Mouse (Mus musculus) cerebellum, postnatal 25 days (tissue): ENCODE results near the gene Tmem88b.
A peak's percentile ranks its signal among the peaks of the same experiment; 100 is the strongest.

ENCODE experiments used
- DNase-seq, 2 experiments: peaks; one replicate each; pipeline ENCODE4 v3.0.0; 2021; ENCODE audit warnings: mixed read lengths in 2 of 2

The Tmem88b gene

DNA sequence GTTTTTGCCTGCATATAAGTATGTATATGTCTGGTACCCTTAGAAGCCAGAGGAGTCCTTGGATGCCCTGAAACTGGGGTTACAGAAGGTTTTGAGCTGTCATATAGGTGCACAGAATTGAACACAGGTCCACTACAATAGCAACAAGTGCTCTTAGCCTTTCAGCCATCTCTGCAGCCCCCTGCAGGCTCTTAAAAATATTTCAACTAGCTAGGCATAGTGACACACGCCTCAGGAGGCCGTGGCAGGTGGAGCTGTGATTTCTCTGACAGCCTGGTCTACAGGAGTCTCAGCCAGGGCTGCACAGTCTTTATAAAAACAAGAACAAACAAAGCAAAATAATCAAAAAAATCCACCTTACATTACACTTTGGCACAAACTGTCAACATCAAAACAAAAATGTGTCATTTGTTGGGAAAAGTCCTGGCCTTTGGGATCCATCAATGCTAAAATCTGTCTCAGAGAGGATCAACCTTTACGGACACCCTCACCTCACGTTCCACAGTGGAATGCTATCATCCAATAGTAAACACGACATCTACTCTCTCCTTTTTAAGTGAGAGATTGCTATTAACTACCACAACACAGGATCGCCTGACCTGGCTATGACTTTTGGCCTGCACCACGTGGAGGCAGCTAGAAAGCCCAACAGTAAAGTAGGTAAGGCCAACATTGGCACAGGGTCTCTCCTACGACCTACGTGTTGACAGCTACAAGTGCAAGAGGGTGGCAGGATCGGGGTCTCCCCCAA, 25.6 kb downstream of the Tmem88b start:
- DNase-seq, result peak in 1 of 2 experiments; percentile 59

DNA sequence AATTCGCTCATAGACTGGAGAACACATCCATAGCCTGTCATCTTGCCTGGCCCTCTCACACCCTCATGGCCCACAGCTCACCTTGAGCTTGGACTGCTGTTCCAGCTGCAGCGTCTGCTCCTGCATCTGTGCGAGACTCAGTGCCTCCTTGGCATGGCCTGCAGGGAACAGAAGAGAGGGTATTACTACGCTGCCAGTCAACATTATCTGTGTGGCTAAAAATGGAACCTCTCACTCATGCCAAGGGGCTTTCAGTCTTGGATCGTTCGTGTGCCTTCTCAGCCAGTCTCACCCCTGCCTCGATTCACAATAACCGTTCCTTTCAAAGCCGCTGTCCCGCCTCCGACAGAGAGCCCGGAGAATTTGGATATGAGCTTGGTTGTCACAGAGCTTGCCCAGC, 28.7 kb downstream of the Tmem88b start:
- DNase-seq, result no peak

DNA sequence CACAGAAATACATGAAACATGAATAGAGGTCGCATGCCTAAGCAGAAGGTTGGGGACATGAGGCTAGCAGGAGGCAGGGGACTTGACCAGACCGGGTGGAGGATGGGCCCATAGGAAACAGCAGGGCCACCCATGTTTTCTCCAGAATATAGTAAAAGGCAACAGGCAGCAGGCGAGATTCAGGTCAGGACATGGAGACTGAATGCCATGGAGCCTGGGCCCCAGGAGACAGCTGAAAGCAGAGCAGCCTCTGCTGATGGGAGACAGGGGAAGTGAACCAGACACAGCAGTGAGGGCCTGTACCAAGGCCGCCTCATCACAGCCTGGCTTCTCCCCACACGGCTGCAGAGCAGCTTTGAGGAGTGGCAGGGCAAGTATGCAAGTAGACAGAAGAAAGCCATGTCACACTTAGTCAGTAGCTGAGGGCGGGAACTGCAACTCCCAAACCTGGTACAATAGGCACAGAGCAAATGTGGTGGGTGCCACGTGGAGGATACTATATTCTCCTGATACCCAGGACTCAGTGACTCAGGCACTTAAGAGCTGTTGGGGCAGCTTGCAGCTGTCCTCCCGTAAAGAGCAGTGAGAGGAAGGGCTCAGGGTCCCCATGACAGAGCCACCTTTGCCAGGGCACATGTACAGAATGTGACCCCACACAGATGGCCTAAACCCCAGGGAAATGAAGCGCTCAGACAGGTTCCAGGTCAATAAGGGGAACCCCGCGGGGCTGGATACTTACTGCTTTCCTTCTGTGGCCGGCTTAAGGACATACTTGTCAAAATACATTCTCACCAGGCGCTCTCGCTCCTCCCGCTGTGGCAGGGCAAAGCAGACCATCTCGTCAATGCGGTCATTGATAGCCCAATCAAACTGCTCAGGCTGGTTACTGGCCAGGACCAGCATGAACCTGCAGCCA, 38.8 kb downstream of the Tmem88b start:
- DNase-seq, result peak; percentile 71 to 72

DNA sequence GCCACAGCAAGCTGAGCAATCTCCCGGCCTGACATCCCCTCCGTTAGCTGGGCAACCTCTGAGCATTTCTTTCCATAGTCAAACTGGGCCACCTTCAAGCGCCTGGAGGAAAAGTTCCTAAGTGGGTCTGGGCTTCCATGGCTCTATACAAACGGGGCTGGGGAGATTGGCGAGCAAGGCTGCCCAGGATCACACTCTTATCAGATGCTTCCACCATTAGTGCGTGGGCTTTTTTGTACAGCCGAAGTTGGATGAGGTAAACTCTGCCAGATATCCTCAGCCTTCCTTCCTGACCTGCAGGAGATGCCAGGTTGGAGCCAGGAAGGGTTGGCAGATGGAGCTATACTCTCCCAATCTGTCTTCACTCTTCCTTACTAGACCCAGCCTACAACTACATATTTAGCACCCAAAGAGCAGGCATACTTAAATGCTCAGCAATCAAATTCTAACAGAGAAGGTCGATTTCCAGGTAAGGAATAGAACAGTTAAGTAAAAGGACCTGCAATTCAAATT, 39.6 kb downstream of the Tmem88b start:
- DNase-seq, result peak; percentile 77 to 84

DNA sequence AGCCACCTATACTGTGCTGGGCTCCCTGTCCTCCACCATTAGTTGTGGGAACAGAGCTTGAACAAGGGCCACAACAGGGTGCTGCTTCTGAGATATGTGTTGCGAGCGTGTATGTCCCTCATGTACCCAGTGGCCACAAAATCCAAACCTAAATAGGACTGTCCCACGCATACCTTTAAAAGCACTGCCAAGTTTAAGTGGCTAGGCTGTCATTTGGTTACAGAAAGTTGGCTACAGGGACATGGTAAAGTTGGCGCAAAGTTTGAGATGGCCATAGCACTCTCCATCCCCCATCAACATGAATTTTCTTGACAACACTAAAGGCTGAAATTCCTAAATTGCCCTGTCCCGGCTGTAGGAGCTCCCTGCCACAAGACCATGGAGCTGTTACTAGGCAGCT, 40.5 kb downstream of the Tmem88b start:
- DNase-seq, result no peak

DNA sequence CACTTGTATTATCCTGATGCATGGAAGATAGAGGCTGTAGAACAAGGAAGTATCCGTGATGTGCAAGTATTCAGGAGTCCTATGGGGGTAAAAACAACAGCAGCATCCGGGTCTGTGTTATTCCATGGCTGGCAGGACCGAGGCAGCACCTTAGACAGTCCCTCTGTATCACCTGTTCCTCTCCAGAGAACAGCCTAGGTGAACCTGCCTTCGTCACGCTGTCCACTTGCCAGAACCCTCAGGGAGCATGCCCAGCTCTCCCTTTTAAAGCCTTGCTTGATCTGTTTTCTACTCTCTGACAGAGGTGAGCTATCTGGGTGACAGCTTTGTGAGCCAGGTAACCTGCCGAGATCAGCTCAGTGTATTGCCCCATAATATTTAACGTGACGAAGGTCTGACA, 41.2 kb downstream of the Tmem88b start:
- DNase-seq, result peak; percentile 70 to 78

DNA sequence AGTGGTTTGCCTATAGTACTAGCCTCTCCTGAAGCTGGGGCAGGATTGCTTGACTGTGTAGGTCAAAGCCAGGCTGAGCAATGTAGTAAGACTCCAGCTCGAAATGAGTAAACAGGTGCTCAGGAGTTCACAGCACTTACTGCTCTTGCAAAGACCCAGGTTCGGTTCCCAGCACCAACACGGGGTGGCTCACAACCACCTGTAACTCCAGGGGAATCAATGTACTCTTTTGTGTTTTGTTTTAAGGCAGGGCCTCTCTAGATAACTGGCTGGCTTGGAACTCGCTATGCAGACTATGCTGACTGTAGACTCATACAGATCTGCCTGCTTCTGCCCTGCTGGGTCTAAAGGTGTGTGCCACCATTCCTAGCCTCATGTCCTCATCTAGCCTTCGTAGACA, 43.0 kb downstream of the Tmem88b start:
- DNase-seq, result no peak

DNA sequence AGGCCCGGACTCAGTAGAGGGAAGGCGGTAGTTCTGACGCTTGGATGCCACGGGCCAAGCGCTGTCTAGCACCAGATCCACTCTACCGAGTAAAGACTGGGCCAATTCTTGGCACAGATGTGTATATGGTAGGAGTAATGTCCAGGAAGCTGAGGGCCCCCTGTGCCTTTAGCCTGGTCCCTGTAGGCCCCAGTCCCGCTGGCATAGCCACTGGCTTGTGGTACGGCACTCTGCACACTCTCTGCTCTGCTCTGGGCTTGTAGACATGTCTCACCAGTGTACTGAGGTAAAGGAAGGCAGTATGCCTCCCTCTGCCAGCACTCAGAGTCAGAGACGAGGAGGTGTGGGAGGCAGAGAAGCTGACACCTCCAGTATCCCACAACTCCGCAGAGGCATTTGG, 45.0 kb downstream of the Tmem88b start:
- peak in 1 of 2 experiments; percentile 41 for DNase-seq

DNA sequence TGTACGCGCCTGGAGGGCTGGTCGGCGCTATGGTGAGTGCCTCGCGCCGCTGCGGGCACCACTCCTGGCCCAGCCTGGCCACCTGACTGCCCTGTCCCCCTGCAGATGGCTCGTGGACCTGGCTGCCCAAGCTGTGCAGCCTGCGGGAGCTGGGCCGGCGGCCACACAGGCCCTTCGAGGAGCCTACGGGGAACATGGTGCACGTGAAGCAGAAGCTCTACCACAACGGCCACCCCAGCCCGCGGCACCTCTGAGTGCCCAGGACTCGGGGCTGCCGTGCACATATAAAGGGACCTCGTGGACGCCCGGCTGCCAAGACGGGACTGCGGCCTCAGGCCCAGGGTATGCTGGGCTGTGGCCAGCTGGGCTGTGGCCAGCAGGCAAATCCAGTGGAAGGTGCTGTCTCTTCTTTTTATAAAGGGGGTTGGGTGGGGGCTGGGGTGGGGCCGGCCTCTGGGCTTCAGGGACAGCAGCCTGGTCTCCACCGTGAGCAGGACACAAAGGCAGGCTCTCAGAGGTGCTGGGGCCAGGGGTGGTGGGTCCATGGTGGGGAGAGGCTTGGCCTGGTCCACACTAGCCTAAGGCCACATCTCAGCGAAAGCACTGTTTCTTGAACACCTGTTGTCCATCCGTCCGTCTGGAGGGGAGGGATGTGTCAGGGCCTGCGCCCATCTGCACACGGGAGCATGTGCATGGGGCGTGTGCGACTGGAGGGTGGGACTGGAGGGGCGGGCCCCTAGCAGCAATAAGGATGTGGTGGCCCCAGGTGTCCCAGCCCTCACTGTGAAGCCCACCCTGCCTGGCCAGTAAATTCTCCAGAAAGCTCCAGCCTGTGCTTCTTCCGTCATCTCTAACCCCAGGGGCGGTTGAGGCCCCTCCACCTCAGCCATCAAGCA, 45.7 kb downstream of the Tmem88b start:
- peak; percentile 87 to 88 for DNase-seq

DNA sequence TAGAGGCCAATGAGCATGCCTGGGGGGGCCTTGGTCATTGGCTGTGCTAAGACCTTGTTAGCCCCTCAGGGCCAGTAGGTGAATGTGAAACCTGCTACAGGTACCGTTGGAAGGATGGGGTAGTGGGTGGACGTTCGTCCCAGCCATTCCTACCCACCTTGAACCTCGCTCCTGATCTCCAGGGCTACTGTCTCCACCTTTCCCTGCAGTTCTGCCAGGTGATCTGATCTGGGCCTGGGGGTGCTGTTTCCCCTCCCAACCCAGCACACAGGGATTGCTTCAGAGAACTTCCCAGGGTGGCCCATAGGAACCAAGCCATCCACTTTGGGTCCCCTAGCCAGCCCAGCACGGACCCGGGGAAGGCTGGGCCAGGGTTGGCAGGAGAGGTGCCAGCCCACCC, 46.5 kb downstream of the Tmem88b start:
- no peak for DNase-seq

DNA sequence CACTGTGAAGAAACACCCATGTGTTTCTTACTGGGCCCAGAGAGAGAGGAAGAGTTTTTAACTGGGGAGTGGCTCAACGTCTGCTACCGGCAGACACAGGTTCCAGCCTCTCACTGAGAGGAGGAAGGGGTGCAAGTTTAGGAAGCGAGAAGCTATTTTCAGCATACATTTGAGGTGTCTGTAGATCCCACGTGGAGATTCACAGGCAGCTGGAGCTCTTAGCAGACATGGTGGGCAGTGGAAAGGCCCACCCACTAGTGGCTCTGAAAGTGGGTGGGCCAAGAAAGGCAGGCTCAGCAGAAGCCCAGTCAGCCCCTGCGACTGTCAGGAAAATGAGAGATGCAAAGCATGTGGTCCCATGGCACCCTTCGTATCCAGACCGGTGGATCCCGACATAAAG, 47.4 kb downstream of the Tmem88b start:
- DNase-seq, result no peak

DNA sequence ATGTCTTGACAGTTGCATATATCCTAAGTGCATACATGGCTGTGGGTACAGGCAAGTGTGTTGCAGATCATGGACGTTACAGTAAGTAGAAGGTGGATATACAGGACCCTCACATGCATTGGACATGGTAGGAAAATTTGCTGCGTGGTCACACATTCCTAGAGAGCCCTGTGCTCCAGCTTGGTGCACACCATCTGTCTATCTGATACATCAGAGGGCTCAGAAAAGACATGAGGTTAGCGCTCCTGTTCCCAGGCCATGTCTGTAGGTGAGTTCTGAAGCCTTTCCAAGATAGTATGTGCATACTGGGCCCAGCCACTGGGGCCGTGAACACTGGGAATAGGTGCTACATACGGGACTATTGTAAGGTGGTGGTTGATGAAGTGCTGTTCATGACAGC, 49.3 kb downstream of the Tmem88b start:
- peak; percentile 40 to 48 for DNase-seq

DNA sequence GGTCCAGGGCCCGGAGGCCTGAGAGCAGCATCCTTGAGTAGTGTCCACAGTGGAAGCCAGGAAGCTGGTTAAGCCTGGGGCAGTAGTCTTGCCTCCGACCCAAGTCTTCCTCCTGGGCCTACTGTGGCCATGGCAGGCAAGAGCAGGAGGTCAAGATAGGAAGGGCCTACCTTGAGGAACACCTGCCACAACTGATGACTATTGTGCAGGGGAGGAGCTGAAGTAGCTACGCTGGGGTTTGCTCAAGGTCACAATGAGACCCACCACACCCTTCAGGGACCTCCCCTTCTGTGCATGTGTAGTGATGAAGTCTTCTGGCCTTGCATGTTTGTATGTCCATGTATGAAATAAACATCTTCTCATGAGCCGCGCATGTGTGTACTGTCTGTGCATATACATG, 49.9 kb downstream of the Tmem88b start:
- peak in 1 of 2 experiments; percentile 41 for DNase-seq

DNA sequence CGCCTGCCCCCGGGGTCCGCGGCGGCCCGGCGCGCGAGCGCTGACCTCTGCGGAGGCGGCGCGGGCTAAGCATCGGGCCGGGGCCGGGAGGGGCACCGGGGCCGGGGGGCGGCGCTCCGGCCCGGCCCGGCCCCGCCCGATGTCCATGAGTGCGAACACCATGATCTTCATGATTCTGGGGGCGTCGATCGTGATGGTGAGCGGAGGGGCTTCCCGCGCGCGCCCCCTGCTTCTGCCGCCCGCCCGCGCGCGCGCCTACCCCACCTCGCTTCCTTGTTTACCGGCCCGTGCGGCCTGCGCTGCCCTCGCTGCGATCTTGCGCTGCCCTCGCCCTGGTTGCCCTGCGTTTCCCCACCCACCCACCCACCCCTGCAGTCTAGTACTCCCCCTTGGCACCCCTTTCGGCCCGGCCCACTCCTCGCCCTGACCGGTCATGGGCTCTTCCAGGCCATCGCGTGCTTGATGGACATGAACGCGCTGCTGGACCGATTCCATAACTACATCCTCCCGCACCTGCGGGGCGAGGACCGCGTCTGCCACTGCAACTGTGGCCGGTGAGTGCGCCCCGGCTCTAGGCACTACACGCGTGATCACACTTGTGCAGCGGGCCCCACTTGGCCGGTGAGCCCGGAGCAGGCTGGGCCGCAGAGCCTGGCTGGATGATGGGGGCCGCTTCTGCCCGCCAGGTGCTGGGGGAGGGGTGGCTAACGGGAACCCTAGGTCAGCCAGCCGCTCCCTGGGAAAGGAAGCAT, 50.5 kb downstream of the Tmem88b start:
- peak; percentile 86 to 89 for DNase-seq

DNA sequence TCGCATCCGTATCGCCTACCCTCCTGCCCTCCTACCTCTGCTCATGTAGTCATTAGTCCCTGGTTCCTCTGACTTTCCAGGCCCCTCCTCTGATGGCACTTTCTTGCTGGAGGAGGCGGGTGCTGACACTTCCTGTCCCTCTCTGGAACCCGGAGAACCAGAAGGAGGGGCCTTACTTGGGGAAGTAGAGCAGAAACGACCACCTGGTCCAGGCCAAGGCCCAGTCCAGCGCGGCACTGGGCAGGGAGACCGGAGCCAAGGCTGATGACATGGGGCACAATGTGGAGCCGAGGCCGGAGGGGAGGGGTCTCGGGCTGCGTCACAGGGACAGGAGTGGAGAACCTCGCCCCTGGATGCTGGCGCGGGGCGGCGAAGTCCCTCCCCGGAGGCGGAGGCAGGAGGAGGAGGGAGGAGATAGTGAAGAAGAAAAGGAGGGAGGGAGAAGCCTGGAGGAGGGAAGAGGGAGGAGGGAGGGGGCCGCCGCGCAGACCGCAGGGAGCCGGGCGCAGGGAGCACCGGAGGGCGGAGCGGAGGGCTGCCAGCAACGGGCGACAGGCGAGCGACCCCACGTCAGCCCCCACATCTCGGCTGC, 51.2 kb downstream of the Tmem88b start, which contains the start of gene Tmem240:
Gene Tmem240 (plus strand): TSS at position 451 of the 592 bp plus-strand sequence.
- peak; percentile 97 for DNase-seq

DNA sequence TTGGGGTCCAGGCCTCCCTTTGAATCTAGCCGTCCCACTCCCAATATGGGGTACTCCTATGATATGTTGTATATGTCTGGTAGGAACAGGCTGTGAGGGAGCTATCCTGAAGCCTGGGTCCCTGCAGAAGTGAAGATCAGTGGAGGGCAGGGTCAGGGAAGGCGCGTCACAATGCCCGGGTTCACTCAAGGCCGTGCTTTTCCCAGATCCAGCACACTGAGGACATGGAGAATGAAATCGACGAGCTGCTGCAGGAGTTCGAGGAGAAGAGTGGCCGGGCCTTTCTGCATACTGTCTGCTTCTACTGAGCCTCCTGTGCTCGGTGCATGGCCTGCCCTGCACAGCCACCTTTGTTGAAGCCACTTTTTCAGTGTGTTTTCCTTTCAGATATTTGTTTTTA, 52.4 kb downstream of the Tmem88b start:
- DNase-seq, result peak in 1 of 2 experiments; percentile 31
